Mouse (Mus musculus): ENCODE results near the gene Fam163a. TPM values are rescaled to one million over a fixed set of nuclear protein-coding genes. Genes with fewer than 3 reads are reported as not detected.
A peak's percentile ranks its signal among the peaks of the same experiment; 100 is the strongest.
"Not testable (repeated sequence)": the region's sequence is repeated elsewhere in the genome, so short reads cannot be mapped to it uniquely, and the experiment has no call there.

The Fam163a gene
- polyA plus RNA-seq (2015; fragmentation: Nextera tagmentation; extraction: Ambion mirVana), result 0.47 and 0.70 TPM in 2 replicates

DNA sequence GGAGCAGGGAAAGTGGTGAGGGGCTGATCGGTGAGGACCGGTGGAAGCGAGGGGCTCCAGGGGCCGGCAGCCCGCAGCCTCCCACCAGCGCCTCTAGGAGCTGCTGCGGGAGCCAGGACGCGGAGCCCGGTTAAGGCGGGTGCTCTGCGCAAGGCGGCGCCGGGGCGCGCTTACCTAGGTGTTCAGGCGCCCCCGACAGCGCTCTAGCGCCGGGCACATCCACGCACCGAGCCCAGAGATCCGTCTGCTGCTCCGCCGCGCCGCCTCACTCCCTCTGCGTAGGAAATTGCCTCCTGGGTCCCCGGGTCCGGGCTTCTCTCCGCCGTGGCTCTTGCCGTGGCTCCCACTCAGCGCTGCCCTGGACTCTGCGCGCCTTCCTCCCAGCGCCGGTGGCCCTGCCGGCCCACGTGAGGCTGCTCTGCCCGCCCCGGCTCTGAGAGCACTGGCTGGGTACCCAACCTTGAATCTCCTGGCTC, at the start of gene Fam163a:
TSS of gene Fam163a (minus strand) at position 371 of the 476 bp plus-strand sequence.
- peak within 1 kb of the TSS; percentile 33; the same call in 1 of the 2 replicates for H3K9ac ChIP-seq
- no peak for ATAC-seq (ENCODE audit: insufficient number of reproducible peaks, low FRiP score, low TSS enrichment, low read depth)
- H3K27me3 ChIP-seq, result peaks cover 51% of the 10 kb centered on the region
- H3K4me3 ChIP-seq, result peak within 1 kb of the TSS; percentile 45
- peak within 1 kb of the TSS; percentile 82 for H3K4me2 ChIP-seq
- no peaks in the 10 kb centered on the region for H3K9me3 ChIP-seq
- H3K4me1 ChIP-seq, result peaks cover 19% of the 10 kb centered on the region
- H3K27ac ChIP-seq, result no peak within 1 kb of the TSS
- H3K36me3 ChIP-seq, result no peaks in the 10 kb centered on the region
- WGBS, result under 1% methylated on average over 43 of the region's 44 CpGs

- not testable (repeated sequence) for H3K4me3 ChIP-seq; H3K27me3 ChIP-seq; H3K4me2 ChIP-seq; H3K36me3 ChIP-seq; ATAC-seq (ENCODE audit: insufficient number of reproducible peaks, low FRiP score, low TSS enrichment, low read depth); H3K9me3 ChIP-seq; H3K9ac ChIP-seq; H3K4me1 ChIP-seq; H3K27ac ChIP-seq
- WGBS, result 86% methylated on average over 4 of the region's 4 CpGs
Observed at GRCm38 (mm10) chr1:156251096-156251495, 46.3 kb upstream of the Fam163a start.

- 31% methylated on average over 3 of the region's 3 CpGs for WGBS
- Histone ChIP-seq H3K27ac (no peak overlapping the region), H3K4me1 (no peaks in the 10 kb centered on the region), H3K9me3 (no peaks in the 10 kb centered on the region), H3K4me3 (no peak overlapping the region), H3K9ac (no peak overlapping the region), H3K36me3 (no peaks in the 10 kb centered on the region), H3K4me2 (no peak overlapping the region), H3K27me3 (no peaks in the 10 kb centered on the region)
- ATAC-seq (ENCODE audit: insufficient number of reproducible peaks, low FRiP score, low TSS enrichment, low read depth), result no peak
Observed at GRCm38 (mm10) chr1:156247893-156248292, 43.1 kb upstream of the Fam163a start.

GRCm38 (mm10) chr1:156241713-156242348, 37.0 kb upstream of the Fam163a start:
- H3K9me3 ChIP-seq, result no peaks in the 10 kb centered on the region
- H3K4me1 ChIP-seq, result no peaks in the 10 kb centered on the region
- no peak overlapping the region for H3K4me2 ChIP-seq
- no peak for ATAC-seq (ENCODE audit: insufficient number of reproducible peaks, low FRiP score, low TSS enrichment, low read depth)
- WGBS, result 7% methylated on average over 14 of the region's 14 CpGs
- no peak overlapping the region for H3K27ac ChIP-seq
- H3K9ac ChIP-seq, result no peak overlapping the region
- no peak overlapping the region for H3K4me3 ChIP-seq
- no peaks in the 10 kb centered on the region for H3K36me3 ChIP-seq
- H3K27me3 ChIP-seq, result peaks cover 3% of the 10 kb centered on the region; the same call in 1 of the 2 replicates

DNA sequence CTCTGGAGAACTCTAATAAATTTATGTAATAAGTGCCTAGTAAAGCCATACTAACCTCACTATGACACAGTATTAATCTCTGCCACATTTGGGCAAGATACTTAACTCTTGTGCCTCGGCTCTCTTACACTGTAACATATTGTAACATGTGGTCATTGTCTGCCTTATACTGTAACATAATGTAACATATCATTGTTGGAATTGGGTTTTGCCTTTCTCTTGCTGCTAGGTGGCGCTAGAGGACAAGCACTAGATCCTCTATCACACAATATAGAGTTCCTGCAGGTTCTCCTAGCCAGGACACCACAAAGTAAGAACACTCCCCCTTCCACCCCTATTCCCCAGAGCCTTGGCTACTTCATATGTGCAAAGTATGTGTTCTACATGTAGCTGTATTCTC, 36.2 kb upstream of the Fam163a start:
- Histone ChIP-seq H3K27ac (no peak overlapping the region), H3K36me3 (no peaks in the 10 kb centered on the region), H3K9me3 (no peaks in the 10 kb centered on the region), H3K4me1 (no peaks in the 10 kb centered on the region), H3K9ac (no peak overlapping the region), H3K4me2 (no peak overlapping the region), H3K27me3 (peaks cover 3% of the 10 kb centered on the region; the same call in 1 of the 2 replicates), H3K4me3 (no peak overlapping the region)
- ATAC-seq (ENCODE audit: insufficient number of reproducible peaks, low FRiP score, low TSS enrichment, low read depth), result no peak
- WGBS, result 37% methylated on average over 2 of the region's 2 CpGs

GRCm38 (mm10) chr1:156231122-156231521, 26.3 kb upstream of the Fam163a start:
- no peaks in the 10 kb centered on the region for H3K36me3 ChIP-seq
- no peaks in the 10 kb centered on the region for H3K9me3 ChIP-seq
- H3K4me1 ChIP-seq, result peaks cover 10% of the 10 kb centered on the region
- no peak overlapping the region for H3K9ac ChIP-seq
- no peaks in the 10 kb centered on the region for H3K27me3 ChIP-seq
- no peak overlapping the region for H3K27ac ChIP-seq
- H3K4me2 ChIP-seq, result no peak overlapping the region
- 86% methylated on average over 6 of the region's 6 CpGs for WGBS
- ATAC-seq (ENCODE audit: insufficient number of reproducible peaks, low FRiP score, low TSS enrichment, low read depth), result no peak
- no peak overlapping the region for H3K4me3 ChIP-seq

DNA sequence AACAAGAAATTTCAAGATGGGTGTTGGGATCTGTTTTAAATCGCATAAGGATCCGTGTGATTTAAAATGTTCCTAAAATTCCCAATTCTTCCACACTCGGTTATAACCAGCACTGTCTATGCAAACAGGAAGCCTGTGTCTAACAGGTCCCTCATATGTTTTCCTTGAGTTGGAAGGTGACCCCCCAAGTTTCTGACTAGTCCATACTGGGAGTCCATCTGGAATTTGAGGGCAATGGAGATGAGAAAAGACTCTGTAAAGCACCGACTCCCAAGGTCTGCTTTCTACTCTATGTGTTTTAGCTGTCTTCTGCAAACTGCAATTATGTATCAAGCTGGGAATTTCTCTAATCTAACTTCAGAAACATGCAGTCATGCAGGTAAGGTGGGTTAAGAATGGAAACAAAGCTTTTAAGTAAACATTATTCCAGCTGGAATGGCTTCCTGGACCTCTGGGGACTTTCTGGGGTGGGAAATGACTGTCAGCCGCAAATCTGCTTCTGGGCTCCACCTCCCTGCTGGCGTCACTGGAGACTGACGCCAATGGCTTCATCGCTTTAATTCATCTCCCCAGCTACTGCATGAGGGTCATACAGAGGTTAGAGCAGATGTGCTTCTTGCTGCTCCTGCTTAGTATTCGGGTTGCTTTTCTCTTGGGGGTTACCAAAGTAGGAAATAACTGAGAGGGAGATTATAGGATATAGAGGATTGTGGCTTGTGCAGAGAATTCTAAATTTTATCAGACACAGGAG, 25.7 kb upstream of the Fam163a start:
- 0 out of 2 replicates have a peak overlapping the region, but pooled peaks have one; percentile 5 for H3K27ac ChIP-seq
- H3K9ac ChIP-seq, result no peak overlapping the region
- no peak for ATAC-seq (ENCODE audit: insufficient number of reproducible peaks, low FRiP score, low TSS enrichment, low read depth)
- H3K36me3 ChIP-seq, result no peaks in the 10 kb centered on the region
- H3K4me3 ChIP-seq, result no peak overlapping the region
- WGBS, result 29% methylated on average over 9 of the region's 9 CpGs
- no peaks in the 10 kb centered on the region for H3K27me3 ChIP-seq
- peaks cover 10% of the 10 kb centered on the region for H3K4me1 ChIP-seq
- no peaks in the 10 kb centered on the region for H3K9me3 ChIP-seq
- H3K4me2 ChIP-seq, result no peak overlapping the region

DNA sequence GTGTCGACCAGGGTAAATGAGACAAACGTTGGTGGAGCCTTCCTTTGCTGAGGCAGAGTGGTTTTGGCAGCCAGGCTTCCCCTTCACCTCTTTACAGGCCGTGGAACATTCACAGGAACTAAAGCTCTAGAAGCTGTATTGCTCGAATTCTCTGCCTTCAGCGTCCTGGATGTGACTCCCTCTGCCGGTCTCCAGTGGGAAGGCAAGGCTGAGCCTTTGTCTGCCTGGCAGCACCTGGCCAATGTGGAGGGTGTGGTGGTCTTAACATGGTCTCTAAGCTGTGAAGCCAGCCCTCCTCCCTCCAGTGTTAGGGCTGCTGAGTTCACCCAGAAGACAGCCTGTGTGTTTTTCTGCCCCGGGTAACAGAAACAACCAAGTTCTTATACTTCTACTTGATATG, 24.6 kb upstream of the Fam163a start:
- no peak overlapping the region for H3K4me2 ChIP-seq
- no peak overlapping the region for H3K27ac ChIP-seq
- 19% methylated on average over 7 of the region's 7 CpGs for WGBS
- H3K4me1 ChIP-seq, result peaks cover 10% of the 10 kb centered on the region
- no peaks in the 10 kb centered on the region for H3K36me3 ChIP-seq
- no peak for ATAC-seq (ENCODE audit: insufficient number of reproducible peaks, low FRiP score, low TSS enrichment, low read depth)
- H3K4me3 ChIP-seq, result no peak overlapping the region
- H3K9me3 ChIP-seq, result no peaks in the 10 kb centered on the region
- H3K9ac ChIP-seq, result no peak overlapping the region
- no peaks in the 10 kb centered on the region for H3K27me3 ChIP-seq

GRCm38 (mm10) chr1:156228728-156229127, 23.9 kb upstream of the Fam163a start:
- Histone ChIP-seq H3K27ac (no peak overlapping the region), H3K9me3 (no peaks in the 10 kb centered on the region), H3K4me3 (no peak overlapping the region), H3K4me2 (no peak overlapping the region), H3K27me3 (no peaks in the 10 kb centered on the region), H3K9ac (no peak overlapping the region), H3K36me3 (no peaks in the 10 kb centered on the region), H3K4me1 (peaks cover 10% of the 10 kb centered on the region)
- WGBS, result 78% methylated on average over 4 of the region's 4 CpGs
- ATAC-seq (ENCODE audit: insufficient number of reproducible peaks, low FRiP score, low TSS enrichment, low read depth), result no peak

DNA sequence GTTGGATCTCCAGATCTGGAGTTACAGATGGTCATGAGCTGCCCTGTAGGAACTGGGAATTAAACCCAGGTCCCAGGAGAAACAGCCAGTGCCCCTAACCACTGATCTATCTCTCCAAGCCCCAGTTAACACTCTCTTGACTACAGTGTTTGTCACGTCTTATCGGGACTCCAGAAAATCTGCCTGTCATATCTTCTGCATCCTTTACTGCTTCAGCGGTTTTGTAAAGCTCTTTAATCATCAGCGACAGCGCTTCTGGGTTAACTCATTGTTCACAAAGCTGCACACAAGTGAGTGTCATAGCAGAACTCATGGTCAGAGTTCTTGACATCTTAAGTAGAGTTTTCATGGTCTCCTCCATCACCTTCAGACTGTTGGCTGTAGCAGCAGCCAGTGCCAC, 22.1 kb upstream of the Fam163a start:
- H3K9me3 ChIP-seq, result no peaks in the 10 kb centered on the region
- 83% methylated on average over 5 of the region's 5 CpGs for WGBS
- no peaks in the 10 kb centered on the region for H3K27me3 ChIP-seq
- H3K4me1 ChIP-seq, result peaks cover 13% of the 10 kb centered on the region
- no peak overlapping the region for H3K4me2 ChIP-seq
- H3K4me3 ChIP-seq, result no peak overlapping the region
- no peaks in the 10 kb centered on the region for H3K36me3 ChIP-seq
- H3K27ac ChIP-seq, result no peak overlapping the region
- no peak for ATAC-seq (ENCODE audit: insufficient number of reproducible peaks, low FRiP score, low TSS enrichment, low read depth)
- H3K9ac ChIP-seq, result no peak overlapping the region

DNA sequence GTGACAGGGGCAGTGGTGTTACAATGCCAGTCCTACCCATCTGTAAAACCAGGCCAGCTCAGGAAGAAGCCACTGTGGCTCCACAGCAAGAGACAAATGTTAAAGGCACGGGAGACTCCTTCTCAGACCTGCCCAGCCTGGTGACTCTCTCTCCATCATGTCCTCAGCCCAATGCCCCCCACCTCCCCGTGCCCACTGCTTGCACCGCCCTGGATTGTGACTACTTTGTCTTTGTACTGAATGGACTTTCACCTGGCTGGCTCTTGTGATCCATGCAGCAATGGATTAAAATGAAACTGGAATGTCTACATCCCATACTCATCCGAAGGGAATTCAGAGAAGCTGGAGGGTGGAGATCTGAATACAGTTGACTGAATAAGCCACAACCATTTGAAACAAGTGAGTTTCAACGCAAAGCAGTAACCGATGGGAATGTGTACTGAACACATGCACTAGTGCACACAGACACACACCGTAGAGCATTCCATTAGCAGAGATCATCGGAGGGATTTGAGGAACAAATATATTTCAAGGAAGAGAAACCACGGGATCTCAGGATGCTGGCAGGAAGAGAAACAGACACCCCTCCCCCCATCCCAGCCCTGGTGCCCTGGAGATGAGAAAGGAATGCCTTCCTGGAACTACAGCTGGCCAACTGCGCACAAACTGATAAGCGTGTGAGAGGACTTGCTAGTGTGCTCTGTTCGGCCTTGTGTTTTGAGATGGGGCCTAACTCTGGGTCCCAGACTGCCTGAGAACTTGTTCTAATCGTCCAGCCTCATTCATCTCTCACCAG, 17.6 kb upstream of the Fam163a start:
- Histone ChIP-seq H3K36me3 (no peaks in the 10 kb centered on the region), H3K4me3 (no peak overlapping the region), H3K4me1 (peaks cover 3% of the 10 kb centered on the region; the same call in 1 of the 2 replicates), H3K9ac (no peak overlapping the region), H3K27me3 (no peaks in the 10 kb centered on the region), H3K4me2 (no peak overlapping the region), H3K9me3 (no peaks in the 10 kb centered on the region), H3K27ac (no peak overlapping the region)
- no peak for ATAC-seq (ENCODE audit: insufficient number of reproducible peaks, low FRiP score, low TSS enrichment, low read depth)
- 68% methylated on average over 13 of the region's 13 CpGs for WGBS

All from limb, embryonic 15.5 days (tissue).